Mouse (Mus musculus): ENCODE data around the gene Cldn14.

DNA sequence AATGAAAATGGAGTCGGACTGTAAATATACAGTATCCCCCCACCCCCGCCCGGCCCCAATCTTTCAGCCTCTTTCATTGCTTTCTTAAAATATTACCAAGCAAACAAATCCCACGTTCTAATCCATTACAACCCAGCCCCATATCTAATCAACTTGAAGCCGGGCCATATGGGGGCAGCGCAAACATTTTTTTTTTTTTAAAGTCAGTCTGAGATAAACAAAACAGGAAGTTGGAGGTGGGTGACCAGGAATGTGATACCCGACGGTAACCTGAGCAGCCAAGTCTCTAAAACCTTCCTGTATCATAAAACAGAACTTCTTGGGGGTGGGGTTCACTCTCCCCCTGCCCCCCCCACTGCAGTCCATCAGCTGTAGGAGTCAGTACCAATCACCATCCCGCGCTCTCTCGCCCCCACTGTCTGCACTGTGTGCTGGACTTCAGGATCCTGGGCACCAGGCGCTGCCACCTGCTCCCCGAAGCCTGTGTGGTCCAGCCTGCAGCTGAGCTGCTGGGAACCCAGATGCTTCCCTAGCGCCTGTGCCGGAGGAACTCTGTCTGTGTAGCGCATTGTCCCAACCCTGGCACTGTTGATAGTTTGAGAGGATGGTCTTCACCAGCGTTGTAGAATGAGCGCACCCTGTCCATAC, 32.6 kb upstream of the Cldn14 start:
- TF ChIP-seq CTCF (IDR thresholded peaks at IDR 0.05; ENCODE audit: extremely low read depth, insufficient read length, insufficient replicate concordance, low read depth, low read length) (no peak), POLR2A (IDR thresholded peaks at IDR 0.05; ENCODE audit: low read depth, low read length) (no peak)

Measured in small intestine, adult 2 months (tissue).